Mouse (Mus musculus) G1E-ER4 (cell line): Measurements from ENCODE around the gene Sec14l5. TPM values are rescaled to one million over a fixed set of nuclear protein-coding genes. Genes with fewer than 3 reads are reported as not detected.

ENCODE experiments used
- GATA1 ChIP-seq: IDR thresholded peaks from one replicate; pipeline ENCODE4 v1.8.0; 2012; ENCODE audit warnings: low read length, inconsistent platforms
- polyA plus RNA-seq: library from polyadenylated mRNA; stranded (reverse); fragments of >175 nt; gene quantifications from 2 replicates; pipeline ENCODE4 v1.2.3, GENCODE M21; 2012

The Sec14l5 gene
- polyA plus RNA-seq, 1 experiment, result not detected

GRCm38 (mm10) chr16:5233418-5234313 lies 86.8 kb downstream of the Sec14l5 start, which contains the start of gene Alg1:
Alg1 (plus strand) TSS chr16:5233621.
- no peak for TF ChIP-seq GATA1

Other genes with a start within 250 kb of the Sec14l5 start
- 45.2 and 49.4 TPM in 2 replicates for gene Nudt16l1, start 208.3 kb upstream of the Sec14l5 start, polyA plus RNA-seq
- 21.3 and 23.5 TPM in 2 replicates for gene Anks3, start 182.9 kb upstream of the Sec14l5 start, polyA plus RNA-seq
- gene Sept12, start 149.3 kb upstream of the Sec14l5 start, polyA plus RNA-seq, result 0.08 TPM in 1 of 2 replicates, not detected in the other
- gene Smim22, start 139.8 kb upstream of the Sec14l5 start, polyA plus RNA-seq, result not detected in 2 replicates
- gene Rogdi, start 133.6 kb upstream of the Sec14l5 start, polyA plus RNA-seq, result 17.5 and 28.8 TPM in 2 replicates
- 17.1 and 26.7 TPM in 2 replicates for gene Glyr1, start 97.2 kb upstream of the Sec14l5 start, polyA plus RNA-seq
- gene Ubn1, start 97.1 kb upstream of the Sec14l5 start, polyA plus RNA-seq, result 15.6 and 16.6 TPM in 2 replicates
- not detected in 2 replicates for gene Ppl, start 14.7 kb upstream of the Sec14l5 start, polyA plus RNA-seq
- gene Nagpa, start 56.9 kb downstream of the Sec14l5 start, polyA plus RNA-seq, result 22.6 and 25.4 TPM in 2 replicates
- gene AU021092, start 75.2 kb downstream of the Sec14l5 start, polyA plus RNA-seq, result not detected in 2 replicates
- gene Alg1, start 86.5 kb downstream of the Sec14l5 start, polyA plus RNA-seq, result 4.3 and 9.2 TPM in 2 replicates
- gene Eef2kmt, start 108.9 kb downstream of the Sec14l5 start, polyA plus RNA-seq, result 3.8 and 4.6 TPM in 2 replicates